Mouse (Mus musculus): ENCODE results near the gene Rer1. TPM values are rescaled to one million over a fixed set of nuclear protein-coding genes. Genes with fewer than 3 reads are reported as not detected.

Gene Rer1
- total RNA-seq, 2 experiments from 2014 or later, result 67.0 to 69.1 TPM

- no peak for DNase-seq (ENCODE audit: low spot score in 2 of 2)
These were observed 10.4 kb downstream of the Rer1 start for GRCm38 (mm10) chr4:155075813-155076212.

GRCm38 (mm10) chr4:155075137-155075536, 11.0 kb downstream of the Rer1 start:
- no peak for DNase-seq (ENCODE audit: low spot score in 2 of 2)

GRCm38 (mm10) chr4:155074418-155074817, 11.8 kb downstream of the Rer1 start:
- DNase-seq (ENCODE audit: low spot score in 2 of 2), result no peak

- DNase-seq (ENCODE audit: low spot score in 2 of 2), result no peak
These were observed 15.3 kb downstream of the Rer1 start for GRCm38 (mm10) chr4:155070921-155071320.

GRCm38 (mm10) chr4:155070199-155070598, 16.0 kb downstream of the Rer1 start:
- no peak for DNase-seq (ENCODE audit: low spot score in 2 of 2)

GRCm38 (mm10) chr4:155069191-155069590, 17.0 kb downstream of the Rer1 start:
- no peak for DNase-seq (ENCODE audit: low spot score in 2 of 2)

- no peak for DNase-seq (ENCODE audit: low spot score in 2 of 2)
These were observed 17.7 kb downstream of the Rer1 start for GRCm38 (mm10) chr4:155068357-155068972.

- peak; percentile 96 to 97 for DNase-seq (ENCODE audit: low spot score in 2 of 2)
These were observed 19.2 kb downstream of the Rer1 start, which contains the start of gene Pex10 for GRCm38 (mm10) chr4:155066834-155067522. TSS of gene Pex10 (plus strand) at chr4:155067016.

- DNase-seq (ENCODE audit: low spot score in 2 of 2), result peak; percentile 95 to 97
These were observed 20.0 kb downstream of the Rer1 start for GRCm38 (mm10) chr4:155065970-155066833.

- DNase-seq (ENCODE audit: low spot score in 2 of 2), result no peak
These were observed 21.7 kb downstream of the Rer1 start for GRCm38 (mm10) chr4:155064474-155064873.

- no peak for DNase-seq (ENCODE audit: low spot score in 2 of 2)
These were observed 22.3 kb downstream of the Rer1 start for GRCm38 (mm10) chr4:155063895-155064294.

- DNase-seq (ENCODE audit: low spot score in 2 of 2), result no peak
These were observed 27.9 kb downstream of the Rer1 start for GRCm38 (mm10) chr4:155058325-155058724.

GRCm38 (mm10) chr4:155056724-155057123, 29.5 kb downstream of the Rer1 start, which contains the start of gene Plch2:
TSS of gene Plch2 (minus strand) at chr4:155056784.
- DNase-seq (ENCODE audit: low spot score in 2 of 2), result no peak

- no peak for DNase-seq (ENCODE audit: low spot score in 2 of 2)
These were observed 36.1 kb downstream of the Rer1 start for GRCm38 (mm10) chr4:155050116-155050515.

- DNase-seq (ENCODE audit: low spot score in 2 of 2), result no peak
These were observed 39.5 kb downstream of the Rer1 start for GRCm38 (mm10) chr4:155046636-155047035.

GRCm38 (mm10) chr4:155043289-155043625, 42.9 kb downstream of the Rer1 start:
- no peak for DNase-seq (ENCODE audit: low spot score in 2 of 2)

- DNase-seq (ENCODE audit: low spot score in 2 of 2), result peak; percentile 44 to 62
These were observed 43.4 kb downstream of the Rer1 start for GRCm38 (mm10) chr4:155042606-155043288.

- DNase-seq (ENCODE audit: low spot score in 2 of 2), result no peak
These were observed 45.5 kb downstream of the Rer1 start for GRCm38 (mm10) chr4:155040696-155041095.

- DNase-seq (ENCODE audit: low spot score in 2 of 2), result no peak
These were observed 46.0 kb downstream of the Rer1 start for GRCm38 (mm10) chr4:155040197-155040596.

GRCm38 (mm10) chr4:155034787-155035186, 51.4 kb downstream of the Rer1 start:
- no peak for DNase-seq (ENCODE audit: low spot score in 2 of 2)

- DNase-seq (ENCODE audit: low spot score in 2 of 2), result no peak
These were observed 52.0 kb downstream of the Rer1 start for GRCm38 (mm10) chr4:155034202-155034601.
